Mouse (Mus musculus): ENCODE results near the gene Mpv17l. TPM values are rescaled to one million over a fixed set of nuclear protein-coding genes. Genes with fewer than 3 reads are reported as not detected.

The Mpv17l gene
- polyA plus RNA-seq, 1 experiment from 2014 or later = 8.1 TPM

Other genes with a start within 250 kb of the Mpv17l start
- gene Parn, start 235.0 kb upstream of the Mpv17l start, polyA plus RNA-seq (2014; fragmentation: Nextera tagmentation; extraction: Ambion mirVana) = 40.6 and 41.4 TPM in 2 replicates
- gene Bfar, start 231.3 kb upstream of the Mpv17l start, polyA plus RNA-seq (2014; fragmentation: Nextera tagmentation; extraction: Ambion mirVana) = 43.3 and 50.1 TPM in 2 replicates
- 5.5 and 6.0 TPM in 2 replicates for gene 3110001I22Rik, start 231.2 kb upstream of the Mpv17l start, polyA plus RNA-seq (2014; fragmentation: Nextera tagmentation; extraction: Ambion mirVana)
- 0.31 and 0.46 TPM in 2 replicates for gene Pla2g10, start 172.2 kb upstream of the Mpv17l start, polyA plus RNA-seq (2014; fragmentation: Nextera tagmentation; extraction: Ambion mirVana)
- 54.4 and 59.1 TPM in 2 replicates for gene Rrn3, start 122.5 kb upstream of the Mpv17l start, polyA plus RNA-seq (2014; fragmentation: Nextera tagmentation; extraction: Ambion mirVana)
- gene Ntan1, start 84.3 kb upstream of the Mpv17l start, polyA plus RNA-seq (2014; fragmentation: Nextera tagmentation; extraction: Ambion mirVana) = 158 and 173 TPM in 2 replicates
- gene Pdxdc1, start within 50 bp of the Mpv17l start, polyA plus RNA-seq (2014; fragmentation: Nextera tagmentation; extraction: Ambion mirVana) = 92.9 and 99.7 TPM in 2 replicates
- 2.9 and 3.2 TPM in 2 replicates for gene 2900011O08Rik, start 83.4 kb downstream of the Mpv17l start, polyA plus RNA-seq (2014; fragmentation: Nextera tagmentation; extraction: Ambion mirVana)
- gene Ifitm7, start 83.7 kb downstream of the Mpv17l start, polyA plus RNA-seq (2014; fragmentation: Nextera tagmentation; extraction: Ambion mirVana) = 0.09 TPM in 1 of 2 replicates, not detected in the other